Mouse (Mus musculus): Measurements from ENCODE around the gene A530016L24Rik. TPM values are rescaled to one million over a fixed set of nuclear protein-coding genes. Genes with fewer than 3 reads are reported as not detected.

The A530016L24Rik gene
- polyA plus RNA-seq, 1 experiment from 2014 or later = 0.08 TPM

GRCm38 (mm10) chr12:112537233-112537632, 48.0 kb downstream of the A530016L24Rik start:
- H3K36me3 ChIP-seq = no peaks in the 10 kb centered on the region
- no peak overlapping the region for H3K27ac ChIP-seq
- 0 out of 2 replicates have a peak, but pooled peaks cover 5% of the 10 kb centered on the region for H3K27me3 ChIP-seq
- no peak overlapping the region for H3K4me3 ChIP-seq (replicated peaks)
- DNase-seq (no peak), ATAC-seq (ENCODE audit: low read depth) (no peak)
- H3K9ac ChIP-seq = no peak overlapping the region
- 60% methylated on average over 6 of the region's 6 CpGs for whole genome bisulfite sequencing (ENCODE audit: insufficient replicate concordance)
- no peaks in the 10 kb centered on the region for H3K4me1 ChIP-seq (replicated peaks)
- no peak overlapping the region for H3K4me2 ChIP-seq
- H3K9me3 ChIP-seq (replicated peaks) = no peaks in the 10 kb centered on the region

GRCm38 (mm10) chr12:112538356-112538755, 49.1 kb downstream of the A530016L24Rik start:
- ATAC-seq (ENCODE audit: low read depth) = no peak
- WGBS (ENCODE audit: insufficient replicate concordance) = 69% methylated on average over 9 of the region's 9 CpGs

GRCm38 (mm10) chr12:112539466-112539965, 50.3 kb downstream of the A530016L24Rik start:
- H3K4me1 ChIP-seq (replicated peaks) = no peaks in the 10 kb centered on the region
- DNase-seq (no peak), ATAC-seq (ENCODE audit: low read depth) (no peak)
- H3K4me3 ChIP-seq (replicated peaks) = no peak overlapping the region
- no peak overlapping the region for H3K9ac ChIP-seq
- no peaks in the 10 kb centered on the region for H3K9me3 ChIP-seq (replicated peaks)
- no peak overlapping the region for H3K4me2 ChIP-seq
- no peak overlapping the region for H3K27ac ChIP-seq
- 0 out of 2 replicates have a peak, but pooled peaks cover 5% of the 10 kb centered on the region for H3K27me3 ChIP-seq
- H3K36me3 ChIP-seq = no peaks in the 10 kb centered on the region
- WGBS (ENCODE audit: insufficient replicate concordance) = 75% methylated on average over 7 of the region's 7 CpGs

More at GRCm38 (mm10) chr12:112538356-112538755, 49.1 kb downstream of the A530016L24Rik start:
- no peak overlapping the region for H3K27ac ChIP-seq
- H3K4me2 ChIP-seq = no peak overlapping the region
- DNase-seq = no peak
- H3K4me1 ChIP-seq (replicated peaks) = no peaks in the 10 kb centered on the region
- no peak overlapping the region for H3K9ac ChIP-seq
- H3K9me3 ChIP-seq (replicated peaks) = no peaks in the 10 kb centered on the region
- H3K27me3 ChIP-seq = 0 out of 2 replicates have a peak, but pooled peaks cover 5% of the 10 kb centered on the region
- no peak overlapping the region for H3K4me3 ChIP-seq (replicated peaks)
- H3K36me3 ChIP-seq = no peaks in the 10 kb centered on the region

GRCm38 (mm10) chr12:112540321-112540720, 51.1 kb downstream of the A530016L24Rik start:
- no peak overlapping the region for H3K4me3 ChIP-seq (replicated peaks)
- no peak for DNase-seq
- H3K4me2 ChIP-seq = no peak overlapping the region
- WGBS (ENCODE audit: insufficient replicate concordance) = 77% methylated on average over 12 of the region's 12 CpGs
- H3K4me1 ChIP-seq (replicated peaks) = no peaks in the 10 kb centered on the region
- no peak overlapping the region for H3K9ac ChIP-seq
- H3K36me3 ChIP-seq = no peaks in the 10 kb centered on the region
- H3K27ac ChIP-seq = no peak overlapping the region
- no peaks in the 10 kb centered on the region for H3K9me3 ChIP-seq (replicated peaks)
- H3K27me3 ChIP-seq = 0 out of 2 replicates have a peak, but pooled peaks cover 5% of the 10 kb centered on the region
- no peak for ATAC-seq (ENCODE audit: low read depth)

GRCm38 (mm10) chr12:112541483-112542091, 52.3 kb downstream of the A530016L24Rik start:
- 66% methylated on average over 8 of the region's 8 CpGs for WGBS (ENCODE audit: insufficient replicate concordance)
- Histone ChIP-seq H3K9me3 (replicated peaks) (no peaks in the 10 kb centered on the region), H3K36me3 (no peaks in the 10 kb centered on the region), H3K4me1 (replicated peaks) (no peaks in the 10 kb centered on the region), H3K4me2 (no peak overlapping the region), H3K4me3 (replicated peaks) (no peak overlapping the region), H3K9ac (no peak overlapping the region), H3K27ac (no peak overlapping the region), H3K27me3 (0 out of 2 replicates have a peak, but pooled peaks cover 5% of the 10 kb centered on the region)
- no peak for DNase-seq
- ATAC-seq (ENCODE audit: low read depth) = no peak

GRCm38 (mm10) chr12:112542257-112542919, 53.1 kb downstream of the A530016L24Rik start:
- no peaks in the 10 kb centered on the region for H3K9me3 ChIP-seq (replicated peaks)
- H3K27ac ChIP-seq = no peak overlapping the region
- no peak for ATAC-seq (ENCODE audit: low read depth)
- H3K9ac ChIP-seq = no peak overlapping the region
- no peaks in the 10 kb centered on the region for H3K36me3 ChIP-seq
- 62% methylated on average over 13 of the region's 13 CpGs for WGBS (ENCODE audit: insufficient replicate concordance)
- DNase-seq = no peak
- H3K27me3 ChIP-seq = 0 out of 2 replicates have a peak, but pooled peaks cover 5% of the 10 kb centered on the region
- H3K4me3 ChIP-seq (replicated peaks) = no peak overlapping the region
- H3K4me2 ChIP-seq = no peak overlapping the region
- no peaks in the 10 kb centered on the region for H3K4me1 ChIP-seq (replicated peaks)

GRCm38 (mm10) chr12:112542920-112543300, 53.7 kb downstream of the A530016L24Rik start:
- no peak overlapping the region for H3K9ac ChIP-seq
- no peak overlapping the region for H3K27ac ChIP-seq
- no peaks in the 10 kb centered on the region for H3K4me1 ChIP-seq (replicated peaks)
- 11% methylated on average over 11 of the region's 11 CpGs for WGBS (ENCODE audit: insufficient replicate concordance)
- H3K36me3 ChIP-seq = no peaks in the 10 kb centered on the region
- H3K4me3 ChIP-seq (replicated peaks) = no peak overlapping the region
- H3K27me3 ChIP-seq = 0 out of 2 replicates have a peak, but pooled peaks cover 3% of the 10 kb centered on the region
- no peaks in the 10 kb centered on the region for H3K9me3 ChIP-seq (replicated peaks)
- ATAC-seq (ENCODE audit: low read depth) (no peak), DNase-seq (peak; percentile 56)
- no peak overlapping the region for H3K4me2 ChIP-seq

GRCm38 (mm10) chr12:112543941-112544340, 54.7 kb downstream of the A530016L24Rik start:
- Histone ChIP-seq H3K9ac (no peak overlapping the region), H3K4me3 (replicated peaks) (no peak overlapping the region), H3K9me3 (replicated peaks) (no peaks in the 10 kb centered on the region), H3K27me3 (no peaks in the 10 kb centered on the region), H3K4me1 (replicated peaks) (no peaks in the 10 kb centered on the region), H3K4me2 (no peak overlapping the region), H3K27ac (no peak overlapping the region), H3K36me3 (no peaks in the 10 kb centered on the region)
- WGBS (ENCODE audit: insufficient replicate concordance) = 53% methylated on average over 9 of the region's 9 CpGs
- ATAC-seq (ENCODE audit: low read depth) = 0 out of 2 replicates have a peak, but pooled peaks have one; percentile 23
- no peak for DNase-seq

GRCm38 (mm10) chr12:112544946-112545701, 55.9 kb downstream of the A530016L24Rik start:
- H3K4me3 ChIP-seq (replicated peaks) = no peak overlapping the region
- no peak for DNase-seq
- H3K4me1 ChIP-seq (replicated peaks) = no peaks in the 10 kb centered on the region
- no peaks in the 10 kb centered on the region for H3K36me3 ChIP-seq
- no peaks in the 10 kb centered on the region for H3K9me3 ChIP-seq (replicated peaks)
- no peak overlapping the region for H3K27ac ChIP-seq
- no peak overlapping the region for H3K4me2 ChIP-seq
- 42% methylated on average over 12 of the region's 12 CpGs for WGBS (ENCODE audit: insufficient replicate concordance)
- no peak for ATAC-seq (ENCODE audit: low read depth)
- no peak overlapping the region for H3K9ac ChIP-seq
- H3K27me3 ChIP-seq = no peaks in the 10 kb centered on the region

GRCm38 (mm10) chr12:112546110-112546509, 56.9 kb downstream of the A530016L24Rik start:
- ATAC-seq (ENCODE audit: low read depth) = no peak
- 78% methylated on average over 8 of the region's 8 CpGs for WGBS (ENCODE audit: insufficient replicate concordance)
- Histone ChIP-seq H3K9ac (no peak overlapping the region), H3K4me1 (replicated peaks) (no peaks in the 10 kb centered on the region), H3K27ac (no peak overlapping the region), H3K27me3 (no peaks in the 10 kb centered on the region), H3K9me3 (replicated peaks) (no peaks in the 10 kb centered on the region), H3K36me3 (no peaks in the 10 kb centered on the region), H3K4me3 (replicated peaks) (no peak overlapping the region), H3K4me2 (no peak overlapping the region)
- no peak for DNase-seq

GRCm38 (mm10) chr12:112549287-112549686, 60.0 kb downstream of the A530016L24Rik start:
- no peaks in the 10 kb centered on the region for H3K4me1 ChIP-seq (replicated peaks)
- no peaks in the 10 kb centered on the region for H3K9me3 ChIP-seq (replicated peaks)
- H3K9ac ChIP-seq = no peak overlapping the region
- no peak overlapping the region for H3K4me3 ChIP-seq (replicated peaks)
- ATAC-seq (ENCODE audit: low read depth) = no peak
- DNase-seq = no peak
- H3K36me3 ChIP-seq = no peaks in the 10 kb centered on the region
- H3K4me2 ChIP-seq = no peak overlapping the region
- H3K27ac ChIP-seq = no peak overlapping the region
- WGBS (ENCODE audit: insufficient replicate concordance) = 75% methylated on average over 1 of the region's 1 CpGs
- no peaks in the 10 kb centered on the region for H3K27me3 ChIP-seq
